Mouse (Mus musculus): Measurements from ENCODE around the gene Pga5.

DNA sequence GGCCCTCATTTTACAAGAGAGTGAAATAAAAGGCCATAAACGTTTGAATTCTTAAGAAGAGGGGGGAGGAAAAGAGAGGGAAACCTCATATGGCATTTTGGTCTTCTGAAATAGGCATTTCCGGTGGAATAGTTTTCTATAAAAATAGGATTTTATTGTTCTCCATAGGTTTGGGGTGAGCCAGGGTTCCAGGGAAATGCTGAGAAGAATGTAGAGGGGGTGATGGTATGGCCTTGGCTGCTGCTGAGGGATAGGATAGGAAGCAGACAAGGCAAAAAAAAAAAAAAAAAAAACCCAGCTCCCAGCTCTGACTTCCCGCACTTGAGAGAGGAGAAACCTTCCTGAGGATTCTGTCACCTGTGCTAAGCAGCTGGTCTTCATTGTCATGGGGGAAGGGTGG is 21.8 kb downstream of the Pga5 start:
- no peak for TF ChIP-seq GATA1 (IDR thresholded peaks at IDR 0.05; ENCODE audit: borderline replicate concordance, low read length)
- no peak for TF ChIP-seq FLI1 (IDR thresholded peaks at IDR 0.05; ENCODE audit: low read length)
